Mouse (Mus musculus) layer of hippocampus, postnatal 36 days (tissue): ENCODE measurements at regions not wholly inside any gene's neighbourhood (a gene's known extent, or its start where the extent isn't known, plus 50 kb on each side); places are given as distances from the start of the nearest gene placed in this dataset.

Source experiments
- DNase-seq, 2 experiments: peaks; one replicate each; pipeline ENCODE4 v3.0.0; 2022

DNA sequence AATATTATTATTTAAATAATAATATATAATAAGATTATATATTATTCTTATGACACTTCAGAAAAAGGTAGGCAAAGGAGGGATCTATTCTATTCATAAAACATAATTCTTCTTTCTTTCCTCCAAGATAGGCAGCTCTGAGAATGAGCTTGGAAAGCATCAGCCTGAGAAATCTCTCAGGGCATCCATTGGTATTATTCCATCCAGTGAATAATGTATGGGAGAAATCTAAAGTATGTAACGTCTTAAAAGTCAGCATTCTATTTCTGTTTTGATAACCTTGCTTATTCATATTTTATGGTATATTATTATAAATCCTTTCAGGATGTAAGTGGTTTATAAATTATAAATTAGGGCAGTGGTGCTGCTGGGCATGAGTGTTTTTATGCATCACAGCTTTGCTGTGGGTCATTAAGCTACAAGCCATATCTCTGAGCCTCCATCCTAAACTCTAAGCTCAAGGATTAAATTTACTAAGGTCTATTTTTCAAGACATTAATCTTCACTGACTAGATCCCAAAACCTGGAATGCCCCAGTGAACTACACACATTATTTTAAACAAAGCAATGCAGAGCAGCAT, 766.9 kb upstream of the Luzp2 start:
- no peak for DNase-seq

DNA sequence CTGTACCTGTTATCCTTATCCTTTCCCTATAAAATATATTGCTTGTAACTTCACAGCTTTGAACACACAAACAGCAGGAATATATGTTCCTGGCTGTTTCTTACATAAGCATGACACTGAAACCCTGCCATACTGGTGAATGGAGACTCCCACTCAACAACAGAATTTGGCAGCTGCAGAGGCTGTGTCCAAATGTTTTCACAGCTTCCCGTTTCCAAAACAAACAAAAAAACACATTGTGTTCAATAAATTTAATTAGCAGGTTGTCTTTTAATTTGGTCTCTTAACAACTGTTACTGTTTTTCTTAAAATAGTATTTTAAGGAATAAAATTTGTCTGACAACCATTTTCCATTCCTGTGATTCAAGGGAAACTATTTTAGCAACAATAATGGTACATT, 718.3 kb upstream of the Luzp2 start:
- peak; percentile 5 to 32 for DNase-seq

DNA sequence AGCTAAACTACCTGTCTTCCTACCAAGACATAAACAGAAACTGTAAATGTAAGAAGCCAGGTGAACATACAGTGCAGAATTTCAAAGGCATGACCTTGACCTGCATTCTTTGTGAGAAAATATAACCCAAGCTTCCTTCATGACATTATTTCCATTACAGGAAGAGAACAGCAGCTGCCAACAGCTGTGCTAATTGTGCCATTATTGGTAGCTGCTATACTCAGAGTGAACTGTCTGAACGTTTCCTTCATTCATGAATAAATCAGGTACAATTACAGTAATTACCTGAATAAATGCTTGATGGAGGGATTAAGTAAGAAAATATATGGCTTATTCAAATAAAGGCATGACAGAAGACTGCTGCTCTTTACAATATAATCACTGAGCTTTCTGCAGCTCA, 696.3 kb upstream of the Luzp2 start:
- DNase-seq = no peak

DNA sequence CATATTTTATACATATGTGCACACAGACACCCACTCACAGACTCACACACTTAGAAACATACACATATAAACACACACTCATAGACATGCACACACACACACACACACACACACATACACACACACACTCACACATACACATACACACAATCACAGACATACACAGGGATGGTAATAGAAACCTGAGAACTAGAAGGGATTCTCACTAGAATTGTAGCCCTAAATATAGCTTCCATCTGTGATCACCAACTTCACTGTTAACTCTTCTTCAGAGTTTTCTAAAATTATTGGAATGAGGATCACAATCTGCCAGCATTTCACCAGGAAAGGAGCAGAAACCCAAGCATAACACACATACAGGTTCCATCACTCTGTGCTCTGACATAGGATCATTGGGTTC, 684.4 kb upstream of the Luzp2 start:
- DNase-seq = no peak

DNA sequence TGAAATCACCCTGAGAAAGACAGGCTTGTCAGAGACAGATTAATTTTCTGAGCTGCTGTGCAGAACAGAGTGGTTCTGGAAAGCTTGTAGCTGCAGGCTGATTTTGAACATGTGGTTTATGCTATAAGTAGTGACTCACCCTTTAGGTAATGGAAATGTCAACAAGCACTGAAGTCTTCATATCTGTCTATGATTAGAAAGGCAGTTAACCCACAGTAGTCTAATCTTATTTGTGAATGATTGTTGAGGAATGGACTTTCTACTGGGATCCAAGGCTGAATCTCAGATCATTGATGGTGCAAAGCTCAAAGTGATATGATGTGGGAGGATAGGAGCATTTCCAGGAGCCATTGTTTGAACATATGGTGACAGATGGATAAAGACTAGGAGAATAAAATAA, 635.3 kb upstream of the Luzp2 start:
- DNase-seq = no peak
